Mouse (Mus musculus): ENCODE results near the gene Polr2j.

Gene Polr2j
- long read RNA-seq, experiment 1, transcript Polr2j-201 (4 exons, 646 nt): major isoform, 60 of 67 reads
- long read RNA-seq, experiment 1, partial matches to known transcripts: 0 of 67 reads
- long read RNA-seq, experiment 1, other reads (novel, unspliced or antisense): 7 of 67 reads
- long read RNA-seq, experiment 2, transcript Polr2j-201 (4 exons, 646 nt): major isoform, 48 of 51 reads
- long read RNA-seq, experiment 2, partial matches to known transcripts: 1 of 51 reads
- long read RNA-seq, experiment 2, other reads (novel, unspliced or antisense): 2 of 51 reads

GRCm38 (mm10) chr5:136115891-136116783, at the start of gene Polr2j:
Gene Polr2j, plus strand, starts transcription at chr5:136116631.
- intact Hi-C loops (cut with DNase I): no loop called here

GRCm38 (mm10) chr5:136069411-136069810, 47.0 kb upstream of the Polr2j start:
- intact Hi-C loops (cut with DNase I): no loop called here

- intact Hi-C loops (cut with DNase I): no loop called here
Observed at GRCm38 (mm10) chr5:136073051-136073450, 43.4 kb upstream of the Polr2j start.

GRCm38 (mm10) chr5:136073526-136073925, 42.9 kb upstream of the Polr2j start:
- intact Hi-C loops (cut with DNase I): no loop called here

GRCm38 (mm10) chr5:136075076-136075475, 41.4 kb upstream of the Polr2j start:
- intact Hi-C loops (cut with DNase I): no loop called here

- intact Hi-C loops (cut with DNase I): no loop called here
Observed at GRCm38 (mm10) chr5:136076284-136076683, 40.1 kb upstream of the Polr2j start.

GRCm38 (mm10) chr5:136077001-136077550, 39.4 kb upstream of the Polr2j start:
- intact Hi-C loops (cut with DNase I): no loop called here

- intact Hi-C loops (cut with DNase I): no loop called here
Observed at GRCm38 (mm10) chr5:136078136-136078535, 38.3 kb upstream of the Polr2j start.

GRCm38 (mm10) chr5:136082345-136082744, 34.1 kb upstream of the Polr2j start:
- intact Hi-C loops (cut with DNase I): no loop called here

GRCm38 (mm10) chr5:136083669-136084107, 32.7 kb upstream of the Polr2j start, which contains the start of gene Rasa4:
Gene Rasa4, plus strand, starts transcription at chr5:136083916.
- intact Hi-C loops (cut with DNase I): no loop called here

- intact Hi-C loops (cut with DNase I): no loop called here
Observed at GRCm38 (mm10) chr5:136084144-136084881, 32.1 kb upstream of the Polr2j start.

GRCm38 (mm10) chr5:136084891-136085651, 31.4 kb upstream of the Polr2j start:
- intact Hi-C loops (cut with DNase I): no loop called here

- intact Hi-C loops (cut with DNase I): no loop called here
Observed at GRCm38 (mm10) chr5:136086290-136086689, 30.1 kb upstream of the Polr2j start.

GRCm38 (mm10) chr5:136088821-136089575, 27.4 kb upstream of the Polr2j start:
- intact Hi-C loops (cut with DNase I): no loop called here

GRCm38 (mm10) chr5:136091927-136092326, 24.5 kb upstream of the Polr2j start:
- intact Hi-C loops (cut with DNase I): no loop called here

GRCm38 (mm10) chr5:136094249-136095010, 22.0 kb upstream of the Polr2j start:
- intact Hi-C loops (cut with DNase I): no loop called here

- intact Hi-C loops (cut with DNase I): no loop called here
Observed at GRCm38 (mm10) chr5:136095089-136095488, 21.3 kb upstream of the Polr2j start.

- intact Hi-C loops (cut with DNase I): no loop called here
Observed at GRCm38 (mm10) chr5:136098536-136098935, 17.9 kb upstream of the Polr2j start.
